Mouse (Mus musculus) heart, embryonic 10.5 days (tissue): Measurements from ENCODE around the gene Topbp1. TPM values are rescaled to one million over a fixed set of nuclear protein-coding genes. Genes with fewer than 3 reads are reported as not detected.
A peak's percentile ranks its signal among the peaks of the same experiment; 100 is the strongest.

Source experiments
- DNase-seq: peaks from one replicate; pipeline ENCODE4 v3.0.0-alpha.2; 2017; ENCODE audit warnings: low spot score
- H3K27ac ChIP-seq: fragments of 300-500 bp; sonication (generic); 2 replicates; pipeline ENCODE4 v1.5.1; 2016; ENCODE audit warnings: mild to moderate bottlenecking
- H3K27me3 ChIP-seq: fragments of 300-500 bp; sonication (generic); 2 replicates; pipeline ENCODE4 v1.6.1; 2016; ENCODE audit warnings: mild to moderate bottlenecking; ENCODE audit not compliant: poor library complexity, insufficient read depth, severe bottlenecking
- H3K36me3 ChIP-seq: fragments of 300-500 bp; sonication (generic); 2 replicates; pipeline ENCODE4 v1.6.1; 2016; ENCODE audit warnings: mild to moderate bottlenecking, moderate library complexity
- H3K4me1 ChIP-seq: fragments of 300-500 bp; sonication (generic); 2 replicates; pipeline ENCODE4 v1.6.1; 2016; ENCODE audit warnings: mild to moderate bottlenecking
- H3K4me3 ChIP-seq: fragments of 300-500 bp; sonication (generic); 2 replicates; pipeline ENCODE4 v1.5.1; 2016; ENCODE audit warnings: mild to moderate bottlenecking, moderate library complexity
- H3K9me3 ChIP-seq: fragments of 300-500 bp; sonication (generic); 2 replicates; pipeline ENCODE4 v1.6.1; 2016; ENCODE audit warnings: mild to moderate bottlenecking, moderate library complexity
- WGBS: fragments of 180-500 bp; shearing (Covaris S2); methylation state at CpG from one replicate; pipeline ENCODE4 v1.1.7; 2016; 5-methylcytosine and 5-hydroxymethylcytosine counted together
- polyA plus RNA-seq: library from polyadenylated mRNA; unstranded; fragments of >200 nt; fragmentation: Nextera tagmentation; extraction: Ambion mirVana; gene quantifications from 2 replicates; pipeline ENCODE4 v1.2.1, GENCODE M21; 2016

Gene Topbp1
- polyA plus RNA-seq: 56.6 and 62.6 TPM in 2 replicates

DNA sequence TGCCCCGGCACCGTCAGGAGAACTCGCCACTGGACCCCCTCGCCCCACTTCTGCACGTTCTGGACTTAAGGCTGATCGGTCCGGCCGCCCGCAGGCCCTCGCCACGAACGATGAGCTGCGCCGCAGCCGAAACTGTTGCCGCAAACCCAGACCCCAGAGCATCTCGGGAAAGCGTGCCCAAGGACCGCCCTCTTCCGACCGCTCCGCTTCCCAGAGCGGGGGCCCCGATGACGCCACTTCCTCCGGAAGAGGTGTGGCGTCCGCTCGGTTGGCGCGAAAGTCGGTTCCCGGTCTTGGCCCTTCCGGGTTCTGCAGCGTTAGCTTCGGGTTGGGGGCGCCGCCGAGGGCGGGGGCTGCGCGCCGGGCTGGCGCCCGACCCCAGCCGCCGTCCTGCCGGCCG, at the start of gene Topbp1, which contains the start of gene 1300017J02Rik:
TSS of gene Topbp1 (plus strand) at position 289 of the 400 bp plus-strand sequence.
TSS of gene 1300017J02Rik (minus strand) at position 156 of the 400 bp plus-strand sequence.
- H3K4me3 ChIP-seq: peak within 1 kb of the TSS; percentile 97
- DNase-seq: peak; percentile 98
- no peaks in the 10 kb centered on the region for H3K27me3 ChIP-seq
- H3K27ac ChIP-seq: peak within 1 kb of the TSS; percentile 97
- no peaks in the 10 kb centered on the region for H3K9me3 ChIP-seq
- under 1% methylated on average over 49 of the region's 49 CpGs for WGBS
- peaks cover 9% of the 10 kb centered on the region; the same call in 1 of the 2 replicates for H3K4me1 ChIP-seq
- H3K36me3 ChIP-seq: peaks cover 30% of the 10 kb centered on the region

DNA sequence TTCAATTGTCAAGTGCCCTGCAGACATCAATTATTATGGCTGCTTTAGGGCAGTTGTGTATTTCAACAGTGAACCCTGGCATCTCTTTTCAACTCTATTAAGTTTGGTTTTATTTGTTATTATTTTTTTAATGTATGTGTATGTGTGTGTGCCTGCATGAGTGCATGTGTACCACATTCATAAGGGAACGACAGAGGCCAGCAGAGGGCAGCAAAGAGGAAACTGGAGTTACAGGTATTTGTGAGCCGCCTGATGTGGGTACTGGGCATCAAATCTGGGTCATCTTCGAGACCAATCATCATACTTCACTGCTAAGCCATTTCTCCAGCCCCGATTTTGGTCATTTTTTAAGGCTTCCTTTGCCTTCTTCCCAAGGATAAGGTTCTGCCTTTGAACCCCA, 39.2 kb upstream of the Topbp1 start:
- Histone ChIP-seq H3K27ac (no peak overlapping the region), H3K9me3 (no peaks in the 10 kb centered on the region), H3K36me3 (no peaks in the 10 kb centered on the region), H3K4me1 (no peaks in the 10 kb centered on the region), H3K27me3 (no peaks in the 10 kb centered on the region), H3K4me3 (no peak overlapping the region)
- no peak for DNase-seq
- 81% methylated on average over 4 of the region's 4 CpGs for WGBS

DNA sequence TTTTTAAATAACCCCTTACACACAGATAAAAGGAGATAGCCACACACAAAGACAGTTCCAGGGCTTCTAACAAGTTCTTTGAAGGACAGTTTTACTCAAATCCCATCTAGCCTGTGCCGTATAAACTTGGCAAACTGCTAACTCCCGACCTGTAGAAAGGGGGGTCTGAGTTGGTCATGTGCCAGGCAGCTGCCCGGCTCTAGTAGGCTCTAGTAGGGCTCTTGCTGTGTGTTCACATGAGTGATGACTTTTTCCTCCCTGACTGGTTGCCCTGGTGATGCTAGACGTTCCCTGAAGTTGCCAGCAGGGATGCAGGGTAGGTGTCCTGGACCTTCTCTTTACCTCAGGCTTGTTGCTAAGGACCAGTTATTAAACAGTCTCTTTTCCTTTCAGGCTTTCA, 33.9 kb upstream of the Topbp1 start:
- H3K36me3 ChIP-seq: no peaks in the 10 kb centered on the region
- no peak for DNase-seq
- no peaks in the 10 kb centered on the region for H3K27me3 ChIP-seq
- H3K27ac ChIP-seq: no peak overlapping the region
- no peaks in the 10 kb centered on the region for H3K9me3 ChIP-seq
- 39% methylated on average over 4 of the region's 4 CpGs for WGBS
- peaks cover 7% of the 10 kb centered on the region; the same call in 1 of the 2 replicates for H3K4me1 ChIP-seq
- H3K4me3 ChIP-seq: no peak overlapping the region

DNA sequence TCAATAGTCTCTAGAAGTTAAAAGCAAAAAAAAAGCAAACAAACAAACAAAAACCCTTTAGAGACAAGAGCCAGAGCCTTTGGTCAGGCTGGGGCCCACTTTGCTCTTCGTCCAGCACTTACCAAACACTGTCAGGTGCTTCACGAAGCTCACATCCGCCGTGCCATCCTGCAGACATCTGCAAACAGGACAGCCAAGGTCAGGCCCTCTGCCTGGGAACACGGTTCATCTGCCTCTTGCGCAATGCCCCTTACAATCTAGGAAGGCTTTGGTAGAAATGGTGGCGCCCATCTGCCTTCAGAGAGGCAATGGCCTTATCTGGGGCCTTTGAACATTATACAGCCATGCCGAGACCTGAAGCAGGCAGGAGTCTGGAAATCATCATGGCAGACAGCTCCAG, 30.2 kb upstream of the Topbp1 start:
- no peak for DNase-seq
- WGBS: 60% methylated on average over 8 of the region's 8 CpGs
- H3K4me3 ChIP-seq: no peak overlapping the region
- no peaks in the 10 kb centered on the region for H3K36me3 ChIP-seq
- peak overlapping the region; percentile 24; the same call in 1 of the 2 replicates for H3K27ac ChIP-seq
- no peaks in the 10 kb centered on the region for H3K9me3 ChIP-seq
- H3K4me1 ChIP-seq: peaks cover 7% of the 10 kb centered on the region; the same call in 1 of the 2 replicates
- no peaks in the 10 kb centered on the region for H3K27me3 ChIP-seq

DNA sequence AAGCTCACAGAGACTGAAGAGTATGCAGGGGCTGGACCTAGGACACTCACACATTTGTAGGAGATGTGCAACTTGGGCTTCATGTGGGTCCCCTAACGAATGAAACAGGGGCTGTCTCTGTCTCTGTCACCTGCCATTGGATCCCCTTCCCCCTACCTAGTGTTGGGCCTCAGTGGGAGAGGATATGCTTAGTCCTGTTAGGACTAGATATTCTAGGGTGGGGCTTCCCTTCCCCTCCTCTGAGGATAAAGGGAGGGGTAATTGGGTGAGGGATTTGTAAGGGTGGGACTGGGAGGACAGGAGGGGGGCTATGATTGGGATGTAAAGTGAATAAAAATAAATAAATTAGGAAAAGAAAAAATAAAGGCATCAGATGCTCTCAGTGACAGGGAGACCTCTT, 29.3 kb upstream of the Topbp1 start:
- no peaks in the 10 kb centered on the region for H3K36me3 ChIP-seq
- WGBS: 70% methylated on average over 1 of the region's 1 CpGs
- H3K27me3 ChIP-seq: no peaks in the 10 kb centered on the region
- DNase-seq: no peak
- no peak overlapping the region for H3K4me3 ChIP-seq
- no peaks in the 10 kb centered on the region for H3K9me3 ChIP-seq
- peaks cover 7% of the 10 kb centered on the region; the same call in 1 of the 2 replicates for H3K4me1 ChIP-seq
- peak overlapping the region; percentile 29; the same call in 1 of the 2 replicates for H3K27ac ChIP-seq

DNA sequence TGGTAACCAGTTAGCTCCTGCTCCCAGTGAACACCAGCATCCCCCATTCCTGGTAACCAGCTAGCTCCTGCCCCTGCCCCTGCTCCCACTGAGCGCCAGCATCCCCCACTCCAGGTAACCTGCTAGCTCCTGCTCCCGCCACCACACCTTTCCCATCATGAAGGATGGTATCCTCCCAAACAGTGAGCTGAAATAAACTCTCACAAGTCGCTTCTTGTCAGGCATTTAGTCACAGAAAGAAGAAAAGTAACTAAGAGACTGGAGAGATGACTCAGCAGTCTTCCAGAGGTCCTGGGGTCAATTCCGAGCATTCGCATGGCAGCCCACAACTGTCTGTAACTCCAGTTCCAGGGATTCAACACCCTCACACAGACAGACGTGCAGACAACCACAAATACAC, 28.1 kb upstream of the Topbp1 start:
- Histone ChIP-seq H3K9me3 (no peaks in the 10 kb centered on the region), H3K36me3 (no peaks in the 10 kb centered on the region), H3K4me3 (no peak overlapping the region), H3K27ac (no peak overlapping the region), H3K27me3 (no peaks in the 10 kb centered on the region), H3K4me1 (peaks cover 7% of the 10 kb centered on the region; the same call in 1 of the 2 replicates)
- DNase-seq: no peak
- WGBS: 83% methylated on average over 6 of the region's 6 CpGs

DNA sequence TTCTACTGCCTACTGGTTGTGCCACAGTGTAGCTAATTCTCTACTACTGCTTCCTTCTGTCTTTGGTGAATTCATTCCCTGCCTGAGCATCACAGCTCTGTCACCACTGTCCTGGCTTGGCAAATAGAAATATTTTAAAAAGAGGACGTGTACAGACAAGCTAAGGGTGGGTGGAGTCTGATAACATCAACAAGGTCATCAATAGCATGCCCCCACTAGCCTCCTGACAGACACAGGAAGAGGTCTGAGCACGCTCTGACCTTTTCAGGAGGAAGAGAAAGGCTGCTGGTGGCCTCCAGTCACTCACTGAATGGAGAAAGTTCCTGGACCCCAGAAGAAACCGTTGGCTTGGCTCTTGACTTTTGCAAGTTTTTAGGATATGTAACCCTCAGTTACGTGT, 18.6 kb upstream of the Topbp1 start:
- Histone ChIP-seq H3K9me3 (no peaks in the 10 kb centered on the region), H3K27ac (peak overlapping the region; percentile 64; the same call in 1 of the 2 replicates), H3K36me3 (no peaks in the 10 kb centered on the region), H3K4me1 (peaks cover 22% of the 10 kb centered on the region), H3K27me3 (no peaks in the 10 kb centered on the region), H3K4me3 (no peak overlapping the region)
- peak; percentile 41 for DNase-seq
- WGBS: 48% methylated on average over 4 of the region's 4 CpGs

DNA sequence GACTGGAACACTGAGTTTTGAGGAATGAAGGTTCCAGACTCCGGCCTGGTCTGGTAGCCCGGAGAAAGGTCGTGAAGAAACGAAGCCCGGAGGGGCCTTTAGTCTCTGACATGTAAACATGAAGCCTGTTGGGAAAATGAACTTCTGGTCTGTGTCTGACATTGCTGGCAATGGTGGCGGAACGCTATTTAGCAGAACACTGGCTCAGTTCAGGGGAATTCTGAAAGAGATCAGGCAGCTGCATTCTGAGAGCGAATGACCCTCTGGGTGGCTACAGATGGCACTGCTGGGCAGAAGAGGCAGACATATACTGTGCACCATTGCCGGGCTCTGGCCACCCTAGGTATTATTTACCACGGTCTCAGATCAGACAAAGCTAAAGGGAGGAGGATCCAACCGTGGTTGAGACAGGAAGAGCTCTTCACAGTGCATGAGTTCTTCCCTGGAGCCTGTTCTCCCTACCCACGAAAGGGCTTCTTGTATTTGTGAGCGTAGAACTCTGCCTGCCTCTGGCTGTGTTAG, 18.1 kb upstream of the Topbp1 start:
- 0 out of 2 replicates have a peak overlapping the region, but pooled peaks have one; percentile 22 for H3K4me3 ChIP-seq
- no peaks in the 10 kb centered on the region for H3K9me3 ChIP-seq
- H3K27ac ChIP-seq: peak overlapping the region; percentile 64; the same call in 1 of the 2 replicates
- DNase-seq: peak; percentile 70
- no peaks in the 10 kb centered on the region for H3K36me3 ChIP-seq
- WGBS: 75% methylated on average over 13 of the region's 13 CpGs
- no peaks in the 10 kb centered on the region for H3K27me3 ChIP-seq
- H3K4me1 ChIP-seq: peaks cover 22% of the 10 kb centered on the region

DNA sequence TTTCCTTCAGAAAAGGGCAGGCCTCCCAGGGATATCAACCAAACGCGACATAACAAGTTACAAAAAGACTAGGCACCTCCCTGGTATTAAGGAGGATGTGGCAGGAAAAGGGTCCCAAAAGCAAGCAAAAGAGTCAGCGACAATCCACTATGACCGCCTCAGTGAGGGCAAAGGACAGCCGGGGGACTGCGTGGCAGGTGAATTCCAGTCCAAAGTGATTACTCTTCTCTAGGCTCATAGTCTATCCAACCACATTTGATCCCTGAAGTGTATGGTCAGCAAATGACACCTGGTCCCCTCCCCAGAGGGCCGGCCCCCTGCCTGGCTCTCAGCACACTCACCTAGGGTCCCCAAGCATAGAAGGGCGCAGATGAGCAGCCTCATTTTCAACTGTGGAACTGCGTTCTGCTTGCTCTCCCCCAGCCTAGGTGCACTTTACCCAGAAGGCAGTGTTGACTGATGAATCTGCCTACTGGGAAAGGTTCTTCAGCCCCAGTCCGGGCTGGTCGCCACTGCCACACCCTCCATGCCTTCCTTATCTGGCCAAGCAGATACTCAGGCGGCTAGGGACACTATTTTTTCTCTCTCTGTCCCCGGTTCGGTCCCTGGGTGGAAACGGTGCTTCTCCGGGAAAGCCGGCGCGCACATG, 17.1 kb upstream of the Topbp1 start:
- no peaks in the 10 kb centered on the region for H3K36me3 ChIP-seq
- WGBS: 56% methylated on average over 19 of the region's 19 CpGs
- H3K9me3 ChIP-seq: no peaks in the 10 kb centered on the region
- no peak overlapping the region; the same call in 1 of the 2 replicates for H3K4me3 ChIP-seq
- peaks cover 22% of the 10 kb centered on the region for H3K4me1 ChIP-seq
- H3K27me3 ChIP-seq: no peaks in the 10 kb centered on the region
- H3K27ac ChIP-seq: peak overlapping the region; percentile 79
- DNase-seq: peak; percentile 88

DNA sequence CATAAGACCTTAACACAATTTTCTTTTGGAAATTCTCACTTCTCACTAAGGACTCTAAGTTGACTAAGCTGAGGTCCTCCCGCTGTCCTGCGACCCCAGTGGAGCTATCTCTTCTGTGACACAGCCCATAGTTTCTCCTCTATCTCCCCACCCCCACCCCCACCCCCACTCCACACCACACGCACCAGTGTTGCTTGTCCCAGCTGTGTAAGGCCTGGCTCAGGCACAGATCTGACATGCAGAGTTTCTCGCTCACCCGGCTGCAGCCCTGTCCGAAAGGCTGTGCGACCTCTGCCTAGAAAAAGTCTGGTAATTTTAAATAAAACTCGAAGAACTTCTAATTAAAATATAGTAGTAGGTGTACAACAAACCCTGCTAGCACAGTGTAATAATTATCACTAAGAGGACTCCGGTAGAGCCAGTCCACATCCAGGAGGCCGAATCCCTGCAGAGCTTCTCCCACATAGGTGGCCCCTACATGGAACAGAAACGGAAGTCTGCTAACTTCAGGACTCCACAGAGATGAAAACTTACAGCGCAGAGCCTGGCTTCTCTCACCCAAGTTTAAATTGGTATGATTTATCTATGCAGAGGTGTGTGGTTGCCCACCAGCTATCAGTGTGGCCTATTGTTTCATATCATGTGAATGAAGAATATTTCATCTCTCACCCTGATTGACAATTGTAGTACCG, 16.4 kb upstream of the Topbp1 start:
- H3K27ac ChIP-seq: peak overlapping the region; percentile 79

DNA sequence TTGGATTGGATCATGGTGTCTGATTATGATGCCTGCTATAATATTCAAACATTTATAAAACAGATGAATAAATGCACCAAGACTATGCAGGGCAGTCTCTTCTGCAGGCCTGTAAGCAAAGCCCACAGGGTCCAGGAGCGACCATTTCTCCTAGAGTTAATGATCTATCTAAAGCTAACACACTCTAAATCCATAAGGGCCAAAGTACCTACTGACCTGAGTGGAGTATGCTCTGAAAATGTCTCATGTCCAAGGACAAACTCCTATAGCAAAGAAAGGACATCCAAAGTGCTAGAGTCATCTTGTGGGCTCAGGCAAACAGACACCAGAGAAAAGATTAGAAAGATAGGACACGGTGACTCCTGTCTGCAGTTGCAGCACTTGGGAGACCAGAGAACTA, 10.5 kb upstream of the Topbp1 start:
- Histone ChIP-seq H3K27me3 (no peaks in the 10 kb centered on the region), H3K27ac (no peak overlapping the region), H3K9me3 (no peaks in the 10 kb centered on the region), H3K4me1 (no peaks in the 10 kb centered on the region), H3K4me3 (no peak overlapping the region), H3K36me3 (no peaks in the 10 kb centered on the region)
- WGBS: 74% methylated on average over 2 of the region's 2 CpGs
- no peak for DNase-seq

More for the DNA sequence above, 16.4 kb upstream of the Topbp1 start:
- Histone ChIP-seq H3K27me3 (no peaks in the 10 kb centered on the region), H3K4me1 (peaks cover 22% of the 10 kb centered on the region), H3K4me3 (no peak overlapping the region), H3K9me3 (no peaks in the 10 kb centered on the region), H3K36me3 (no peaks in the 10 kb centered on the region)
- 63% methylated on average over 13 of the region's 13 CpGs for WGBS
- peak; percentile 67 for DNase-seq

DNA sequence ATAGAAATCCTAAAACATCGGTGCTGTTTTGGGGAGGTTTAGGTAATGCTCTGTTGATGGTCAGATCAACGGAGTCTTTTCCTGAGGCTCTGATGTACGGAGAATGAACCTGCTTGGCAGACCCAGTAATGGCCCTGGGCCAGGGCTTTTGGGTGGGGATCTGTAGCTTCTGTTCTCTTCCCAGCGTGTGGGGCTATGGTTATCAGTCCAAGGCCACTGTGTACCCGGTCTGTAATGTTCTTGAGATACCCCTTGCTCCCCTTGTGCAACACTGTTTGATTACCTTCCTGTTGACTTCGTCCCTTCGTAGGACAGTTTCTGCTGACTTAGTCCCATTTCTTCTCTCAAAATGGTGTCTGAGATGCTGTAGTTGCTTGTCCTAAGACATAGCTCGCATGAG, 3.9 kb upstream of the Topbp1 start:
- WGBS: 85% methylated on average over 8 of the region's 8 CpGs
- H3K4me3 ChIP-seq: no peak overlapping the region
- no peaks in the 10 kb centered on the region for H3K27me3 ChIP-seq
- H3K4me1 ChIP-seq: no peaks in the 10 kb centered on the region
- H3K27ac ChIP-seq: no peak overlapping the region
- H3K36me3 ChIP-seq: no peaks in the 10 kb centered on the region
- DNase-seq: no peak
- no peaks in the 10 kb centered on the region for H3K9me3 ChIP-seq

DNA sequence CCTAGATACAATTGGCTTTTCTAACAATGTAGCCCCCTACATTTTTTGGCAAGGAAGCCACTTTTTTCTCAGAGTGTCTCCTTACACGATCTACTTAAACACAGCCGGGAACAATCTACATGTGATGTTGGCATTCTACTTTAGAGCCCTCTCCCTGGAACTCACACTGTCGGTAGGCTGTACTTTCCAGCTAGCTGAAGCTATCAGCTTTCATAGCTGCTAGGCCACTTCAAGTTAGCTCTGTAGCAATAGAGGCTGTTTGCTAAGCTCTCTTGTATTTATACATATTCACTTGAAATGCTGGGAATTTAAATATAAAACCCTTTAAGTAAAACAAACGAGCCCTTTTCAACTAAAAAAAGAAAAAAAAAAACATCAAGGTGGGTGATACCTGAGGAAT, 2.8 kb upstream of the Topbp1 start:
- WGBS: 73% methylated on average over 4 of the region's 4 CpGs
- Histone ChIP-seq H3K27me3 (no peaks in the 10 kb centered on the region), H3K9me3 (no peaks in the 10 kb centered on the region), H3K4me1 (peaks cover 9% of the 10 kb centered on the region; the same call in 1 of the 2 replicates), H3K27ac (no peak overlapping the region), H3K36me3 (peaks cover 3% of the 10 kb centered on the region; the same call in 1 of the 2 replicates), H3K4me3 (no peak overlapping the region)
- DNase-seq: no peak
